Mouse (Mus musculus): ENCODE measurements at regions not wholly inside any gene's neighbourhood (a gene's known extent, or its start where the extent isn't known, plus 50 kb on each side); places are given as distances from the start of the nearest gene placed in this dataset.

- no peak for ATAC-seq (replicated peaks)
- Histone ChIP-seq H3K27ac (replicated peaks) (no peak overlapping the region), H3K27me3 (no peaks in the 10 kb centered on the region), H3K4me3 (no peak overlapping the region), H3K36me3 (no peaks in the 10 kb centered on the region), H3K4me2 (replicated peaks) (no peak overlapping the region), H3K9me3 (no peaks in the 10 kb centered on the region), H3K9ac (replicated peaks) (no peak overlapping the region), H3K4me1 (no peaks in the 10 kb centered on the region)
- WGBS = 84% methylated on average over 2 of the region's 2 CpGs
These were observed 441.6 kb upstream of the Tnp1 start for GRCm38 (mm10) chr1:73457261-73457660.

GRCm38 (mm10) chr1:73456359-73457062 lies 440.8 kb upstream of the Tnp1 start:
- no peak overlapping the region for H3K27ac ChIP-seq (replicated peaks)
- H3K9ac ChIP-seq (replicated peaks) = no peak overlapping the region
- no peak overlapping the region for H3K4me3 ChIP-seq
- H3K4me2 ChIP-seq (replicated peaks) = no peak overlapping the region
- no peak for ATAC-seq (replicated peaks)
- WGBS = 87% methylated on average over 8 of the region's 8 CpGs
- no peaks in the 10 kb centered on the region for H3K4me1 ChIP-seq
- H3K9me3 ChIP-seq = no peaks in the 10 kb centered on the region
- H3K36me3 ChIP-seq = no peaks in the 10 kb centered on the region
- no peaks in the 10 kb centered on the region for H3K27me3 ChIP-seq

- 35% methylated on average over 6 of the region's 6 CpGs for WGBS
- no peak overlapping the region for H3K27ac ChIP-seq (replicated peaks)
- H3K4me3 ChIP-seq = no peak overlapping the region
- H3K27me3 ChIP-seq = no peaks in the 10 kb centered on the region
- no peaks in the 10 kb centered on the region for H3K36me3 ChIP-seq
- no peaks in the 10 kb centered on the region for H3K4me1 ChIP-seq
- no peaks in the 10 kb centered on the region for H3K9me3 ChIP-seq
- no peak overlapping the region for H3K9ac ChIP-seq (replicated peaks)
- no peak for ATAC-seq (replicated peaks)
- no peak overlapping the region for H3K4me2 ChIP-seq (replicated peaks)
These were observed 428.6 kb upstream of the Tnp1 start for GRCm38 (mm10) chr1:73444216-73444890.

DNA sequence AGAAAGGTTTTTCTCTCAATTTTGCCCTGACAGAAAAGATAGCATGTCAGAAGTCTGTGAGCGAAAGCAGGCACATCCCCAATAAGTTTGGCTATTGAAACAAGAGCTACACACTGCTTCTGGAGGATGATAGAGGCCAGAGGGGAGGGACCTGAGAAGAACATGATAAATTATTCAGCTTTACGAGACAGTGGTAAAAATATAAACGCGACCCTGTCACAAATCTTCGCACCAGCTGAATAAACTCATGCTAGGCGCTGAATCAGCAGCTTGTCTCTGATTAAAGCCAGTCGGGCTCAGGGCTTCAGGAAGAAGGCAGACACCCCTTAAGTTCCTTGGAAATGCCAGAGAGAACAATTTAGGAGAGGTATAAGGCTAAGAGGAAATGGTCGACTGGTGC lies 422.7 kb upstream of the Tnp1 start:
- Histone ChIP-seq H3K4me3 (no peak overlapping the region), H3K27ac (replicated peaks) (no peak overlapping the region), H3K36me3 (no peaks in the 10 kb centered on the region), H3K9me3 (no peaks in the 10 kb centered on the region), H3K4me2 (replicated peaks) (no peak overlapping the region), H3K4me1 (no peaks in the 10 kb centered on the region), H3K9ac (replicated peaks) (no peak overlapping the region), H3K27me3 (no peaks in the 10 kb centered on the region)
- no peak for ATAC-seq (replicated peaks)
- 75% methylated on average over 8 of the region's 8 CpGs for WGBS

DNA sequence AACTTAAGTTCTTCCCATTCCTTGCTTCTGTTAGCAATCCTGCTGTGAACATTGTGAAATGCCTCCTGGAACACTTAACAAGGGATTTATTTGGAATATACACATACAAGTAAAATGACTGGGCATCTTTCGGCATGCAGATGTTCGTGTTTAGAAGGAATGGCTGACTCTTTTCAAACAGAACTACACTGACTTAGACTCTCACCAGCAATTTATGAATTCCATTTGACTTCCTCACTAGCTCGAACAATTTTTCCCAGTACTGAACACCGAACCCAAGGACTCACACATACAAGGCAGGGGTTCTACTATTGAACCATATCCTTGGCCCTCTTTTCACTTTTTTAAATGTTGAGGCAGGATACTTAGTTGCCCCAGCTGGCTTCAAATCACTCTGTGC lies 412.4 kb upstream of the Tnp1 start:
- Histone ChIP-seq H3K27ac (replicated peaks) (no peak overlapping the region), H3K4me1 (no peaks in the 10 kb centered on the region), H3K4me2 (replicated peaks) (no peak overlapping the region), H3K36me3 (no peaks in the 10 kb centered on the region), H3K9ac (replicated peaks) (no peak overlapping the region), H3K27me3 (no peaks in the 10 kb centered on the region), H3K4me3 (no peak overlapping the region), H3K9me3 (no peaks in the 10 kb centered on the region)
- no peak for ATAC-seq (replicated peaks)
- WGBS = 89% methylated on average over 4 of the region's 4 CpGs

GRCm38 (mm10) chr1:73425049-73425448 lies 409.3 kb upstream of the Tnp1 start:
- H3K4me1 ChIP-seq = no peaks in the 10 kb centered on the region
- no peaks in the 10 kb centered on the region for H3K9me3 ChIP-seq
- H3K4me3 ChIP-seq = no peak overlapping the region
- H3K27ac ChIP-seq (replicated peaks) = no peak overlapping the region
- no peak overlapping the region for H3K4me2 ChIP-seq (replicated peaks)
- no peak overlapping the region for H3K9ac ChIP-seq (replicated peaks)
- no peak for ATAC-seq (replicated peaks)
- H3K36me3 ChIP-seq = no peaks in the 10 kb centered on the region
- no peaks in the 10 kb centered on the region for H3K27me3 ChIP-seq
- whole genome bisulfite sequencing = 87% methylated on average over 7 of the region's 7 CpGs

DNA sequence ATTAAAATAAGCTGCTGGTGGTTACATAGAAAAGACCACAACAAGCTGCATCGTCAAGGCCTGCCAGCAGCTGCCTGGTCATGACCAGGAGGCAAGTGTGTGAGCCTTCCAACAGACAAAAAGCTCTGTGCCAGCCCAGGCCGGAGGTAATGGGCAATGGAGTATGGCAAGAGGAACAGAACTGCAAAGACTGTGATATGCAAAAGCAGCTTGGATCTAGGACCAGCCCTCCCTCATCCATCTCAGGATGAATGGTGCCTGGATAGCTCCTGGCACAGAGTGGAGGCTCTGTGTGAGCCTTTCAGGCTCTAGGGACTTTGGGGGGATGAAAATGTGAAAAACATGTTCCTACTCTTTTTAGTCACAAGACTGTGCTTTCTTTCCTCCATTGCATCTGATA lies 402.5 kb upstream of the Tnp1 start:
- H3K4me2 ChIP-seq (replicated peaks) = no peak overlapping the region
- H3K27ac ChIP-seq (replicated peaks) = peak overlapping the region; percentile 4
- H3K4me1 ChIP-seq = peaks cover 3% of the 10 kb centered on the region; the same call in 1 of the 2 replicates
- H3K9me3 ChIP-seq = no peaks in the 10 kb centered on the region
- peak; percentile 91 for ATAC-seq (replicated peaks)
- 34% methylated on average over 2 of the region's 2 CpGs for WGBS
- no peaks in the 10 kb centered on the region for H3K27me3 ChIP-seq
- H3K4me3 ChIP-seq = no peak overlapping the region
- H3K9ac ChIP-seq (replicated peaks) = no peak overlapping the region
- no peaks in the 10 kb centered on the region for H3K36me3 ChIP-seq

DNA sequence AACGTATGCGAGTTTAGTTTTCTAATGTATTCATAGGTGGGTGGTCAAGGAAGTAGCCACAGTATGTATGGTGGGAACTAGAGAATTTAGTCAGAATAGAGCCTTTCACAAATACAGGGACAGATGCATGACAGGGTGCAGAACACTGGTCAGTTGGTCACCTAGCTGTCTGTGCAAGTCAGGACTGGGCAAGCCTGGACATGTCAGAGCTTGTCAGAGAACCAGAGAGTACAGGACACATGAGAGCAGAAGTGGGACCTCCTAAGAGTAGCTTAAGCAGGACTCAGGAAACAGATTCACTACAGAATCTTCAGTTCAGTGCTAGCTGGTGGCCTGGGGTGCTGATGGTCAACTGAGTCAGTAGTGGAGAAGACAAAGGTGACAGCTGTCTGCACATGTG lies 395.7 kb upstream of the Tnp1 start:
- no peak overlapping the region for H3K27ac ChIP-seq (replicated peaks)
- H3K9me3 ChIP-seq = no peaks in the 10 kb centered on the region
- no peaks in the 10 kb centered on the region for H3K27me3 ChIP-seq
- H3K9ac ChIP-seq (replicated peaks) = no peak overlapping the region
- ATAC-seq (replicated peaks) = no peak
- no peak overlapping the region for H3K4me2 ChIP-seq (replicated peaks)
- 88% methylated on average over 2 of the region's 2 CpGs for WGBS
- H3K36me3 ChIP-seq = no peaks in the 10 kb centered on the region
- H3K4me3 ChIP-seq = no peak overlapping the region
- H3K4me1 ChIP-seq = 0 out of 2 replicates have a peak, but pooled peaks cover 3% of the 10 kb centered on the region

- H3K9ac ChIP-seq (replicated peaks) = no peak overlapping the region
- 53% methylated on average over 3 of the region's 3 CpGs for WGBS
- no peaks in the 10 kb centered on the region for H3K9me3 ChIP-seq
- no peak overlapping the region for H3K4me3 ChIP-seq
- no peaks in the 10 kb centered on the region for H3K4me1 ChIP-seq
- H3K27me3 ChIP-seq = no peaks in the 10 kb centered on the region
- no peaks in the 10 kb centered on the region for H3K36me3 ChIP-seq
- no peak overlapping the region for H3K27ac ChIP-seq (replicated peaks)
- no peak for ATAC-seq (replicated peaks)
- H3K4me2 ChIP-seq (replicated peaks) = no peak overlapping the region
These were observed 383.5 kb upstream of the Tnp1 start for GRCm38 (mm10) chr1:73399178-73399577.

DNA sequence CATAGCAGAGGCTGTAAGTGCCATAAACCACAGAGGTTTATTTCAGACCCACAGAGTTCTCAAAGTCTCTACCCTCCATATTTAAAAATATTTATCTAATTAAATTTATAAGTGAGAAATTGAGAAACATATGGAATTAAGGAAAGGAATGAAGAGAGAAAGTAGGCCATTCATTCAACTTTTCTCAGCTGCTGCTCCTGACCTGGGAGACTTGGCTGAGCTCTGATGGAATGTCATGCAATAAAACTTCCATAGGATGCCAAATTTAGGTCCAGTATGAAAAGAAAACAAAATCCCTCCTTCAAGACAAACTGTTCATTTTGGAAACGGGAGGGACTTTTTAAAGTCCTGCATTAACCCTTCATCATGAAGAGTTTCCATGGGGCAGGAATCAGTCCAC lies 379.3 kb upstream of the Tnp1 start:
- Histone ChIP-seq H3K36me3 (no peaks in the 10 kb centered on the region), H3K4me2 (replicated peaks) (no peak overlapping the region), H3K9me3 (no peaks in the 10 kb centered on the region), H3K4me1 (no peaks in the 10 kb centered on the region), H3K27me3 (no peaks in the 10 kb centered on the region), H3K27ac (replicated peaks) (no peak overlapping the region), H3K4me3 (no peak overlapping the region), H3K9ac (replicated peaks) (no peak overlapping the region)
- no peak for ATAC-seq (replicated peaks)
- 72% methylated on average over 1 of the region's 1 CpGs for WGBS

DNA sequence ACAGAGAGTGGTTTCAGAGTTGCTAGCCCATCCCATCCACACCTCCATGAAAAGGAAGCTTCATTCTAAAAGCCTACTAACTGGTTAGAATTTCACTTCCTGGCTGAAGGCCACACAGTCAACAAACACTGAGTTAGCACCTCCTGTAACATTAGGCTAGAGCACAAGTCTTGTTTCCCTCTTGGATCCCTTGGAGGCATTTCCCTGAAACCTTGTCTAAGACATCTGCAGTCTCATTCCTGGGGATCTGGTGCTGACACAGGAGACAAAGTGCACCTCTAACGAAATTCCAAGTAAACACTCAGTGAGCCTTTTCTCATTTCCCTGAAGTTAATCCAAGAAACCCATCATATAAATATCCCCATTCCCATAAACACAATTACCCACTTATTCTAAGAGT lies 378.8 kb upstream of the Tnp1 start:
- 59% methylated on average over 1 of the region's 1 CpGs for WGBS
- Histone ChIP-seq H3K4me3 (no peak overlapping the region), H3K36me3 (no peaks in the 10 kb centered on the region), H3K27ac (replicated peaks) (no peak overlapping the region), H3K9me3 (no peaks in the 10 kb centered on the region), H3K9ac (replicated peaks) (no peak overlapping the region), H3K4me2 (replicated peaks) (no peak overlapping the region), H3K27me3 (no peaks in the 10 kb centered on the region), H3K4me1 (no peaks in the 10 kb centered on the region)
- ATAC-seq (replicated peaks) = no peak

DNA sequence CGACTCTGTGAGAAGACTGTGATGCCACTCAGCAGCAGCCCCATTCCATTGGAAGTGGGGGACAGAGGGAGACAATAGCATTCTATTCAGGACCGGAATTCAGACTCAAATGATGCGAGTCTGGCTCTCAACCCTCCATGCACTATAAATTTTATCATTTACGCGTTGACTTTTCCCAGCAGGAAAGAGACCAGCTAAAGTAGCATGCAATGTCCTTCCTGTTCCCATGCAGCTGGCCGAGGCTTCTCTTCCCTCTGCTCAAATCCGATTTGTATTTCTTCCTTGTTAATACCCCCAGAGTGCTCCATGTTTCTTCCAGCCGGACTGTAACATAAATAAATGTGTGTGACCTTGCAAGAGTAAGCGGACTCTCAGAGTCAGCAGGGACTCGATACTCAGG lies 376.4 kb upstream of the Tnp1 start:
- no peak for ATAC-seq (replicated peaks)
- Histone ChIP-seq H3K9ac (replicated peaks) (no peak overlapping the region), H3K4me3 (no peak overlapping the region), H3K36me3 (no peaks in the 10 kb centered on the region), H3K4me1 (no peaks in the 10 kb centered on the region), H3K27me3 (no peaks in the 10 kb centered on the region), H3K27ac (replicated peaks) (no peak overlapping the region), H3K9me3 (no peaks in the 10 kb centered on the region), H3K4me2 (replicated peaks) (no peak overlapping the region)
- WGBS = 83% methylated on average over 10 of the region's 10 CpGs

GRCm38 (mm10) chr1:73389976-73390375 lies 374.3 kb upstream of the Tnp1 start:
- H3K4me1 ChIP-seq = no peaks in the 10 kb centered on the region
- 80% methylated on average over 3 of the region's 3 CpGs for WGBS
- H3K4me3 ChIP-seq = no peak overlapping the region
- H3K36me3 ChIP-seq = no peaks in the 10 kb centered on the region
- H3K9me3 ChIP-seq = no peaks in the 10 kb centered on the region
- no peak overlapping the region for H3K4me2 ChIP-seq (replicated peaks)
- no peaks in the 10 kb centered on the region for H3K27me3 ChIP-seq
- no peak overlapping the region for H3K27ac ChIP-seq (replicated peaks)
- no peak overlapping the region for H3K9ac ChIP-seq (replicated peaks)
- no peak for ATAC-seq (replicated peaks)
